Mouse (Mus musculus): Measurements from ENCODE around the gene Gm20671. TPM values are rescaled to one million over a fixed set of nuclear protein-coding genes. Genes with fewer than 3 reads are reported as not detected.
"Not testable (repeated sequence)": the region's sequence is repeated elsewhere in the genome, so short reads cannot be mapped to it uniquely, and the experiment has no call there.

Gm20671 gene
- polyA plus RNA-seq, 1 experiment from 2014 or later, result not detected

- H3K4me3 ChIP-seq, result no peak overlapping the region
- H3K27me3 ChIP-seq, result no peaks in the 10 kb centered on the region
- no peaks in the 10 kb centered on the region for H3K4me1 ChIP-seq (replicated peaks)
- no peaks in the 10 kb centered on the region for H3K9me3 ChIP-seq
- H3K27ac ChIP-seq (replicated peaks), result no peak overlapping the region
- WGBS, result 95% methylated on average over 3 of the region's 3 CpGs
- H3K9ac ChIP-seq, result no peak overlapping the region
- ATAC-seq (ENCODE audit: low FRiP score, low read depth), result no peak
- H3K36me3 ChIP-seq, result peaks cover 9% of the 10 kb centered on the region
- H3K4me2 ChIP-seq, result no peak overlapping the region
Measured at GRCm38 (mm10) chr5:32778168-32778567, 48.7 kb downstream of the Gm20671 start.

GRCm38 (mm10) chr5:32772361-32772760, 54.5 kb downstream of the Gm20671 start:
- no peaks in the 10 kb centered on the region for H3K4me1 ChIP-seq (replicated peaks)
- no peak overlapping the region for H3K4me3 ChIP-seq
- no peak overlapping the region for H3K27ac ChIP-seq (replicated peaks)
- H3K27me3 ChIP-seq, result no peaks in the 10 kb centered on the region
- H3K9me3 ChIP-seq, result no peaks in the 10 kb centered on the region
- H3K4me2 ChIP-seq, result no peak overlapping the region
- H3K36me3 ChIP-seq, result peaks cover 27% of the 10 kb centered on the region
- WGBS, result 81% methylated on average over 2 of the region's 2 CpGs
- ATAC-seq (ENCODE audit: low FRiP score, low read depth), result no peak
- H3K9ac ChIP-seq, result no peak overlapping the region

- Histone ChIP-seq H3K27ac (replicated peaks) (no peak overlapping the region), H3K27me3 (no peaks in the 10 kb centered on the region), H3K9ac (no peak overlapping the region), H3K4me3 (no peak overlapping the region), H3K9me3 (no peaks in the 10 kb centered on the region), H3K4me1 (replicated peaks) (no peaks in the 10 kb centered on the region), H3K4me2 (no peak overlapping the region), H3K36me3 (peaks cover 29% of the 10 kb centered on the region)
- no peak for ATAC-seq (ENCODE audit: low FRiP score, low read depth)
- 91% methylated on average over 4 of the region's 4 CpGs for WGBS
Measured at GRCm38 (mm10) chr5:32767636-32768373, 59.1 kb downstream of the Gm20671 start.

- Histone ChIP-seq H3K4me2 (no peak overlapping the region), H3K4me1 (replicated peaks) (no peaks in the 10 kb centered on the region), H3K9ac (no peak overlapping the region), H3K9me3 (no peaks in the 10 kb centered on the region), H3K4me3 (no peak overlapping the region), H3K27me3 (no peaks in the 10 kb centered on the region), H3K27ac (replicated peaks) (no peak overlapping the region), H3K36me3 (peaks cover 30% of the 10 kb centered on the region)
- 81% methylated on average over 3 of the region's 3 CpGs for WGBS
- ATAC-seq (ENCODE audit: low FRiP score, low read depth), result no peak
Measured at GRCm38 (mm10) chr5:32767004-32767403, 59.9 kb downstream of the Gm20671 start.

- Histone ChIP-seq H3K36me3 (peaks cover 23% of the 10 kb centered on the region), H3K27me3 (no peaks in the 10 kb centered on the region), H3K4me1 (replicated peaks) (no peaks in the 10 kb centered on the region), H3K9ac (no peak overlapping the region), H3K27ac (replicated peaks) (no peak overlapping the region), H3K4me3 (no peak overlapping the region), H3K9me3 (no peaks in the 10 kb centered on the region), H3K4me2 (no peak overlapping the region)
- 94% methylated on average over 5 of the region's 5 CpGs for WGBS
- no peak for ATAC-seq (ENCODE audit: low FRiP score, low read depth)
Measured at GRCm38 (mm10) chr5:32761566-32762140, 65.3 kb downstream of the Gm20671 start.

GRCm38 (mm10) chr5:32760787-32761186, 66.1 kb downstream of the Gm20671 start:
- Histone ChIP-seq H3K4me2 (no peak overlapping the region), H3K36me3 (peaks cover 23% of the 10 kb centered on the region)
- ATAC-seq (ENCODE audit: low FRiP score, low read depth), result no peak

GRCm38 (mm10) chr5:32760352-32760751, 66.6 kb downstream of the Gm20671 start:
- not testable (repeated sequence) for H3K4me2 ChIP-seq; ATAC-seq (ENCODE audit: low FRiP score, low read depth); H3K27me3 ChIP-seq; H3K4me3 ChIP-seq; H3K9me3 ChIP-seq; H3K9ac ChIP-seq; H3K4me1 ChIP-seq (replicated peaks); H3K27ac ChIP-seq (replicated peaks)
- peaks cover 23% of the 10 kb centered on the region for H3K36me3 ChIP-seq
- WGBS, result 96% methylated on average over 18 of the region's 18 CpGs

More at GRCm38 (mm10) chr5:32760787-32761186, 66.1 kb downstream of the Gm20671 start:
- no peaks in the 10 kb centered on the region for H3K9me3 ChIP-seq
- H3K9ac ChIP-seq, result no peak overlapping the region
- H3K27ac ChIP-seq (replicated peaks), result no peak overlapping the region
- no peak overlapping the region for H3K4me3 ChIP-seq
- WGBS, result 91% methylated on average over 3 of the region's 3 CpGs
- no peaks in the 10 kb centered on the region for H3K4me1 ChIP-seq (replicated peaks)
- H3K27me3 ChIP-seq, result no peaks in the 10 kb centered on the region

- Histone ChIP-seq H3K27me3 (no peaks in the 10 kb centered on the region), H3K27ac (replicated peaks) (no peak overlapping the region), H3K4me2 (no peak overlapping the region), H3K36me3 (peaks cover 23% of the 10 kb centered on the region), H3K4me3 (no peak overlapping the region), H3K9me3 (no peaks in the 10 kb centered on the region), H3K4me1 (replicated peaks) (no peaks in the 10 kb centered on the region), H3K9ac (no peak overlapping the region)
- ATAC-seq (ENCODE audit: low FRiP score, low read depth), result no peak
- WGBS, result 87% methylated on average over 2 of the region's 2 CpGs
Measured at GRCm38 (mm10) chr5:32759662-32760061, 67.2 kb downstream of the Gm20671 start.

GRCm38 (mm10) chr5:32756141-32756540, 70.8 kb downstream of the Gm20671 start:
- Histone ChIP-seq H3K4me2 (no peak overlapping the region), H3K4me1 (replicated peaks) (no peaks in the 10 kb centered on the region), H3K9ac (no peak overlapping the region), H3K36me3 (no peaks in the 10 kb centered on the region), H3K27me3 (no peaks in the 10 kb centered on the region), H3K4me3 (no peak overlapping the region), H3K9me3 (no peaks in the 10 kb centered on the region), H3K27ac (replicated peaks) (no peak overlapping the region)
- ATAC-seq (ENCODE audit: low FRiP score, low read depth), result no peak
- WGBS, result 98% methylated on average over 8 of the region's 8 CpGs

GRCm38 (mm10) chr5:32751736-32752135, 75.2 kb downstream of the Gm20671 start:
- no peak overlapping the region for H3K4me3 ChIP-seq
- no peak overlapping the region for H3K27ac ChIP-seq (replicated peaks)
- no peaks in the 10 kb centered on the region for H3K9me3 ChIP-seq
- no peaks in the 10 kb centered on the region for H3K36me3 ChIP-seq
- 55% methylated on average over 2 of the region's 2 CpGs for WGBS
- H3K4me2 ChIP-seq, result no peak overlapping the region
- no peak overlapping the region for H3K9ac ChIP-seq
- ATAC-seq (ENCODE audit: low FRiP score, low read depth), result no peak
- H3K27me3 ChIP-seq, result no peaks in the 10 kb centered on the region
- no peaks in the 10 kb centered on the region for H3K4me1 ChIP-seq (replicated peaks)

- Histone ChIP-seq H3K4me3 (no peak overlapping the region), H3K9ac (no peak overlapping the region), H3K9me3 (no peaks in the 10 kb centered on the region), H3K4me2 (no peak overlapping the region), H3K4me1 (replicated peaks) (no peaks in the 10 kb centered on the region), H3K36me3 (no peaks in the 10 kb centered on the region), H3K27ac (replicated peaks) (no peak overlapping the region), H3K27me3 (no peaks in the 10 kb centered on the region)
- no peak for ATAC-seq (ENCODE audit: low FRiP score, low read depth)
- WGBS, result 93% methylated on average over 6 of the region's 6 CpGs
Measured at GRCm38 (mm10) chr5:32748936-32749335, 78.0 kb downstream of the Gm20671 start.

GRCm38 (mm10) chr5:32747650-32748375, 79.1 kb downstream of the Gm20671 start:
- ATAC-seq (ENCODE audit: low FRiP score, low read depth), result no peak
- Histone ChIP-seq H3K36me3 (no peaks in the 10 kb centered on the region), H3K4me3 (no peak overlapping the region), H3K9me3 (no peaks in the 10 kb centered on the region), H3K27me3 (no peaks in the 10 kb centered on the region), H3K4me1 (replicated peaks) (peaks cover 2% of the 10 kb centered on the region), H3K4me2 (no peak overlapping the region), H3K9ac (no peak overlapping the region), H3K27ac (replicated peaks) (no peak overlapping the region)
- WGBS, result 65% methylated on average over 6 of the region's 6 CpGs
